Mouse (Mus musculus) neural tube, embryonic 13.5 days (tissue): Measurements from ENCODE around the gene Saxo2. TPM values are rescaled to one million over a fixed set of nuclear protein-coding genes. Genes with fewer than 3 reads are reported as not detected.

Source experiments
- ATAC-seq: fragments of 200-750 bp; cut with Nextera tagmentation; 2 replicates; pipeline ENCODE4 v1.8.0; 2017; ENCODE audit warnings: low read depth, mild to moderate bottlenecking, moderate TSS enrichment, moderate library complexity
- H3K27ac ChIP-seq: fragments of 300-500 bp; sonication (generic); replicated peaks from 2 replicates; pipeline ENCODE4 v1.5.1; 2015; ENCODE audit warnings: moderate library complexity, mild to moderate bottlenecking, inconsistent platforms
- H3K27me3 ChIP-seq: fragments of 300-500 bp; sonication (generic); 2 replicates; pipeline ENCODE4 v1.6.1; 2015; ENCODE audit warnings: mild to moderate bottlenecking, inconsistent platforms
- H3K36me3 ChIP-seq: fragments of 300-500 bp; sonication (generic); 2 replicates; pipeline ENCODE4 v1.6.1; 2015; ENCODE audit warnings: mild to moderate bottlenecking, inconsistent platforms
- H3K4me1 ChIP-seq: fragments of 300-500 bp; sonication (generic); replicated peaks from 2 replicates; pipeline ENCODE4 v1.6.1; 2015; ENCODE audit warnings: inconsistent platforms
- H3K4me2 ChIP-seq: fragments of 300-500 bp; sonication (generic); 2 replicates; pipeline ENCODE4 v1.6.1; 2015; ENCODE audit warnings: inconsistent platforms, mild to moderate bottlenecking, moderate library complexity
- H3K4me3 ChIP-seq: fragments of 300-500 bp; sonication (generic); 2 replicates; pipeline ENCODE4 v1.5.1; 2015; ENCODE audit warnings: mild to moderate bottlenecking, inconsistent platforms
- H3K9ac ChIP-seq: fragments of 300-500 bp; sonication (generic); 2 replicates; pipeline ENCODE4 v1.6.1; 2015; ENCODE audit warnings: moderate library complexity, mild to moderate bottlenecking, inconsistent platforms
- H3K9me3 ChIP-seq: fragments of 300-500 bp; sonication (generic); 2 replicates; pipeline ENCODE4 v1.6.1; 2016; ENCODE audit warnings: inconsistent platforms
- WGBS: fragments of 180-500 bp; shearing (Covaris S2); methylation state at CpG from one replicate; pipeline ENCODE4 v1.1.7; 2015; 5-methylcytosine and 5-hydroxymethylcytosine counted together
- polyA plus RNA-seq: library from polyadenylated mRNA; unstranded; fragments of >200 nt; fragmentation: Nextera tagmentation; extraction: Ambion mirVana; gene quantifications from 2 replicates; pipeline ENCODE4 v1.2.1, GENCODE M21; 2015

The Saxo2 gene
- polyA plus RNA-seq = 19.7 and 20.1 TPM in 2 replicates

- H3K4me3 ChIP-seq = peak within 1 kb of the TSS; percentile 77
- H3K27ac ChIP-seq = 0 out of 2 replicates have a peak within 1 kb of the TSS, but pooled peaks have one; percentile 29
- peaks cover 27% of the 10 kb centered on the region for H3K4me1 ChIP-seq
- 0 out of 2 replicates have a peak, but pooled peaks cover 5% of the 10 kb centered on the region for H3K36me3 ChIP-seq
- WGBS = under 1% methylated on average over 46 of the region's 46 CpGs
- H3K9ac ChIP-seq = peak within 1 kb of the TSS; percentile 80
- peak within 1 kb of the TSS; percentile 74 for H3K4me2 ChIP-seq
- no peaks in the 10 kb centered on the region for H3K9me3 ChIP-seq
- H3K27me3 ChIP-seq = no peaks in the 10 kb centered on the region
- peak; percentile 100 for ATAC-seq
Observed at GRCm38 (mm10) chr7:82648353-82649080, at the start of gene Saxo2, which contains the start of gene Efl1. Gene Saxo2, minus strand, starts transcription at chr7:82648528. Gene Efl1, plus strand, starts transcription at chr7:82648614.

DNA sequence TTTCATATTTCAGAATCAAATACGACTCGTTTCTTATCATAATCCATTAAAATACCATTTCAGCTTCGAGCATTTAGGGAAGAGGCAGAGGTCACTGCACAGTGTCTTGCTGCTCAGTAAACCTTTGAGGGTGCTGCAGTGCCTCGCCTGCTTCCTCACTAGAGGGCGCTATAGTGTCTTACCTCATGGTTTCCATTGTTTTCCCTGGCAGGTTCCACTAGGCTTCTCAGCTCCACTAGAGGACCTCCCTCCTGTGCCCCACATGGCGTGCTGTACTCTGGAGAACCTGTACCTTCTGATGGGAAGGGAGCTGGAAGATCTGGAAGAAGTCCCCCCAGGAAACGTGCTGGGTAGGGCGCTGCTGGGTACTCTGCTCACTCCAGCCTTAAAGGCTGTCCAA lies 49.3 kb upstream of the Saxo2 start:
- Histone ChIP-seq H3K27me3 (no peaks in the 10 kb centered on the region), H3K4me1 (no peaks in the 10 kb centered on the region), H3K27ac (no peak overlapping the region), H3K9me3 (no peaks in the 10 kb centered on the region), H3K4me2 (no peak overlapping the region), H3K9ac (no peak overlapping the region), H3K4me3 (no peak overlapping the region), H3K36me3 (peaks cover 64% of the 10 kb centered on the region)
- WGBS = 82% methylated on average over 8 of the region's 8 CpGs
- no peak for ATAC-seq

GRCm38 (mm10) chr7:82691021-82691738 lies 42.9 kb upstream of the Saxo2 start:
- no peaks in the 10 kb centered on the region for H3K4me1 ChIP-seq
- no peak for ATAC-seq
- no peak overlapping the region for H3K9ac ChIP-seq
- no peaks in the 10 kb centered on the region for H3K27me3 ChIP-seq
- no peak overlapping the region for H3K4me3 ChIP-seq
- H3K27ac ChIP-seq = no peak overlapping the region
- peaks cover 47% of the 10 kb centered on the region for H3K36me3 ChIP-seq
- 86% methylated on average over 6 of the region's 6 CpGs for WGBS
- H3K4me2 ChIP-seq = no peak overlapping the region
- H3K9me3 ChIP-seq = no peaks in the 10 kb centered on the region

- H3K9ac ChIP-seq = no peak overlapping the region
- H3K9me3 ChIP-seq = no peaks in the 10 kb centered on the region
- H3K4me1 ChIP-seq = no peaks in the 10 kb centered on the region
- ATAC-seq = no peak
- no peak overlapping the region for H3K27ac ChIP-seq
- 45% methylated on average over 3 of the region's 3 CpGs for WGBS
- no peak overlapping the region for H3K4me2 ChIP-seq
- H3K27me3 ChIP-seq = no peaks in the 10 kb centered on the region
- no peak overlapping the region for H3K4me3 ChIP-seq
- peaks cover 45% of the 10 kb centered on the region for H3K36me3 ChIP-seq
Observed at GRCm38 (mm10) chr7:82688736-82689135, 40.4 kb upstream of the Saxo2 start.

DNA sequence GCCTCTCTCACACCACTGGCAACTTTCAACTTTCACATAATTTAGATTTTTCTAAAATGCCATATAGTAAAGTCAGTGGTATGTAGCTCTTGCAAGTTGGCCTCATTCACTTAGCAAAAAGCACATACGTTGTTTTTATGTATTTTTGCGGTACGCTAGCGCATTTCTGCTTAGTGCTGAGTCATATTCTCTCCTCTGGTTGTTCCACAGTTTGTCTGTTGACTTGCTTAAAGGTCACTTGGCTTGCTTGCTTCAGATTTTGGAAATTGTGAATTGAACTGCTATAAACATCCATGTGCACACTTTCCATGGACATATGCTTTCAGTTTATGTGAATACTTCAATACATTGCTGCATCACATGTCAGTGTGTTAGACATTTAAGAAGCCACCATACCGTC lies 31.6 kb upstream of the Saxo2 start:
- 92% methylated on average over 5 of the region's 5 CpGs for WGBS
- H3K27ac ChIP-seq = no peak overlapping the region
- ATAC-seq = no peak
- H3K9ac ChIP-seq = no peak overlapping the region
- no peak overlapping the region for H3K4me2 ChIP-seq
- H3K9me3 ChIP-seq = no peaks in the 10 kb centered on the region
- H3K4me3 ChIP-seq = no peak overlapping the region
- H3K4me1 ChIP-seq = no peaks in the 10 kb centered on the region
- peaks cover 39% of the 10 kb centered on the region for H3K36me3 ChIP-seq
- H3K27me3 ChIP-seq = no peaks in the 10 kb centered on the region

- H3K4me2 ChIP-seq = no peak overlapping the region
- no peak overlapping the region for H3K27ac ChIP-seq
- H3K9ac ChIP-seq = no peak overlapping the region
- no peaks in the 10 kb centered on the region for H3K27me3 ChIP-seq
- H3K4me1 ChIP-seq = no peaks in the 10 kb centered on the region
- WGBS = 89% methylated on average over 6 of the region's 6 CpGs
- no peak for ATAC-seq
- no peaks in the 10 kb centered on the region for H3K9me3 ChIP-seq
- peaks cover 48% of the 10 kb centered on the region for H3K36me3 ChIP-seq
- no peak overlapping the region for H3K4me3 ChIP-seq
Observed at GRCm38 (mm10) chr7:82676834-82677233, 28.5 kb upstream of the Saxo2 start.

- Histone ChIP-seq H3K4me1 (no peaks in the 10 kb centered on the region), H3K9ac (no peak overlapping the region), H3K36me3 (peaks cover 47% of the 10 kb centered on the region), H3K27ac (no peak overlapping the region), H3K4me2 (no peak overlapping the region), H3K27me3 (no peaks in the 10 kb centered on the region), H3K4me3 (no peak overlapping the region), H3K9me3 (no peaks in the 10 kb centered on the region)
- no peak for ATAC-seq
- whole genome bisulfite sequencing = 68% methylated on average over 5 of the region's 5 CpGs
Observed at GRCm38 (mm10) chr7:82676001-82676400, 27.7 kb upstream of the Saxo2 start.

DNA sequence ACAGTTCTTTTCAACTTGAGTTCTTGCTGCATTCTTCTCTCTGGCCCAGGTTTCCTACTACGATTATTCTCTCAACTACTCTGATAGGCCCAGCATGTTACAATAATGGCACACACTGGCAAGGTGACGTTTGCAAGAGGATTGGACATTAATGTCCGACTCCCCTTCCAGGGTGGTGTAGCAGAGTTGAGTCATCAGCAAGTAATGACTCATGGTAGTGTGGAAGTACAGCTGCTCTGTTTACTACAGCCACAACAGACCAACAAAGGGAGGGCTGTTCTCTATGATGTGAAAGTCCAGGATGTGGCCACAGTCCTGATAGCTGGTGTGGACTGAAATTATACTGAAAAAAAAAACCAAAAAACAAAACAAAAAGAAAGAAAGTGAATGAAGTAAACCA lies 16.3 kb upstream of the Saxo2 start:
- Histone ChIP-seq H3K9me3 (no peaks in the 10 kb centered on the region), H3K4me2 (no peak overlapping the region), H3K9ac (no peak overlapping the region), H3K27me3 (no peaks in the 10 kb centered on the region), H3K4me3 (no peak overlapping the region), H3K36me3 (peaks cover 47% of the 10 kb centered on the region), H3K4me1 (no peaks in the 10 kb centered on the region), H3K27ac (no peak overlapping the region)
- WGBS = 89% methylated on average over 3 of the region's 3 CpGs
- no peak for ATAC-seq

- Histone ChIP-seq H3K9me3 (no peaks in the 10 kb centered on the region), H3K4me2 (peak overlapping the region; percentile 74), H3K9ac (peak overlapping the region; percentile 80), H3K27me3 (no peaks in the 10 kb centered on the region), H3K4me1 (peaks cover 27% of the 10 kb centered on the region), H3K4me3 (peak overlapping the region; percentile 77), H3K27ac (no peak overlapping the region), H3K36me3 (0 out of 2 replicates have a peak, but pooled peaks cover 5% of the 10 kb centered on the region)
- WGBS = 18% methylated on average over 6 of the region's 6 CpGs
- peak; percentile 16 for ATAC-seq
Observed at GRCm38 (mm10) chr7:82649081-82649445, 735 bp upstream of the Saxo2 start.

GRCm38 (mm10) chr7:82647909-82648308 lies 419 bp downstream of the Saxo2 start:
- no peak overlapping the region for H3K27ac ChIP-seq
- no peak; the same call in 1 of the 2 replicates for ATAC-seq
- H3K36me3 ChIP-seq = 0 out of 2 replicates have a peak, but pooled peaks cover 5% of the 10 kb centered on the region
- H3K4me1 ChIP-seq = peaks cover 27% of the 10 kb centered on the region
- H3K4me2 ChIP-seq = peak overlapping the region; percentile 74
- peak overlapping the region; percentile 80 for H3K9ac ChIP-seq
- WGBS = 37% methylated on average over 4 of the region's 4 CpGs
- peak overlapping the region; percentile 77 for H3K4me3 ChIP-seq
- H3K27me3 ChIP-seq = no peaks in the 10 kb centered on the region
- H3K9me3 ChIP-seq = no peaks in the 10 kb centered on the region

- Histone ChIP-seq H3K27me3 (no peaks in the 10 kb centered on the region), H3K27ac (no peak overlapping the region), H3K4me2 (no peak overlapping the region), H3K4me1 (peaks cover 27% of the 10 kb centered on the region), H3K36me3 (0 out of 2 replicates have a peak, but pooled peaks cover 2% of the 10 kb centered on the region), H3K9me3 (no peaks in the 10 kb centered on the region), H3K4me3 (no peak overlapping the region), H3K9ac (no peak overlapping the region)
- WGBS = 93% methylated on average over 3 of the region's 3 CpGs
- no peak for ATAC-seq
Observed at GRCm38 (mm10) chr7:82647183-82647582, 1.1 kb downstream of the Saxo2 start.

- no peaks in the 10 kb centered on the region for H3K27me3 ChIP-seq
- H3K4me3 ChIP-seq = no peak overlapping the region
- no peaks in the 10 kb centered on the region for H3K4me1 ChIP-seq
- no peak overlapping the region for H3K9ac ChIP-seq
- H3K36me3 ChIP-seq = no peaks in the 10 kb centered on the region
- no peaks in the 10 kb centered on the region for H3K9me3 ChIP-seq
- 19% methylated on average over 7 of the region's 7 CpGs for WGBS
- H3K27ac ChIP-seq = no peak overlapping the region
- no peak for ATAC-seq
- H3K4me2 ChIP-seq = no peak overlapping the region
Observed at GRCm38 (mm10) chr7:82625342-82625741, 23.0 kb downstream of the Saxo2 start.
